Mouse (Mus musculus) CD4-positive, CD25-positive, alpha-beta regulatory T cell, adult 2 months (primary cell): ENCODE measurements at regions not wholly inside any gene's neighbourhood (a gene's known extent, or its start where the extent isn't known, plus 50 kb on each side); places are given as distances from the start of the nearest gene placed in this dataset.

Experiments
- DNase-seq: peaks from one replicate; pipeline ENCODE4 v3.0.0-alpha.2; 2012; ENCODE audit warnings: low read depth, low spot score

- no peak for DNase-seq
Observed at GRCm38 (mm10) chrX:99350233-99350632, 120.8 kb downstream of the Pja1 start.

DNA sequence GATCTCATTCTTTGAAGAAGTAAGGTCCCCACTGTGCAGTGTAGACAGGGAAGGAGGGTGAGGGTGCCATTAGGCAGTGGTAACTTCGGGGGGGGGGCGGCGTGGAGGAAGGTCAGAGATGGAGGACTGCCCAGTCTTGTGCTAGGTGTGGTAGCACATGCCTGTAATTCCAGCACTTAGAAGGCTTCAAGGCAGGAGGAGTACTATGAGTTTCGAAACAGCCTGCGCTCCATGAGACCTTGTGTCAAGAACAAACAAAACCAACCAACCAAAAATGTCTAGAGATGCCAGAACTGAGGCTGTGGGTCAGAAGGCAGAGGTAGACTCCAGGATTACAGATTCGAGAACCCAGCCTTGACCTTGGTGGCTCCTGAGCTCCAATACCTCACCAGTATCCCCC is 130.8 kb downstream of the Pja1 start:
- DNase-seq = no peak

DNA sequence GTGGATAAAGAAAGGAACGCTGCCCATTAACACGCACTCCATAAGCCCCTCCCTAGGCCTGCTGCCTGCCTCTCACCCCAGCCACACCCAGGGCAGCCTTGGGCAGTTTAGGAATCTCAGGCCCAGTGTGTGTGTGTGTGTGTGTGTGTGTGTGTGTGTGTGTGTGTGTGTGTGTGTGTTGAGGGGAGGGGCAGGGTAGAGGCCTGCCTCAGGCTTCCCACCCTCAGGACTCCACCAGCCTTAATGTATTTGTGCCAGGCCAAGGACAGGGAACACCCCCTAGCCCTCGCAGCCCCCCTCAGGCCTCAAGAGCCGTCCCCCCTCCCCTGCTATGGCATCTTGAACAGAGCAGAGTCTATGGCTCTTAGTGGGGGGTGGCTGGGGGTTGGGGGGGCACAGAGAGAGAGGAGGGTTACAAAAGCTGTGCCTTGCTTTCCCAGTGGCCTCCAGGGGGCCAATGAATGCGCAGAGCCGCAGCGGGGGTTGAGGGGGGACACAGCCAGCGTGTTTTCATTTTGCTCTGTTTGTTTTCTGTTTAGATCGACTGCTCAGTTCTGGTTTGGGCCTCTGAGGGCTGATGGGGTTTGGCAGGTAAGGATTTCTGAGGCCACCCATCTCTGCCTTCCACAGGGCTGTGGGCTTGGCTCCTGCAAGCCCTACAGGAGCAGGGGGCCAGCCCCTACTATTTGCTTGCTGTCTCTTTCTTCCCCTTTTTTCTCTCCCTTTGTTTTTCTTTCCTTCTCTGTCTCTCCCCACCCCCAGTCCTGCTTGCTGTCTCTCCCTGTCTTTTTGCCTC is 131.8 kb downstream of the Pja1 start:
- DNase-seq = no peak

GRCm38 (mm10) chrX:99336616-99337553 is 134.2 kb downstream of the Pja1 start:
- no peak for DNase-seq

DNA sequence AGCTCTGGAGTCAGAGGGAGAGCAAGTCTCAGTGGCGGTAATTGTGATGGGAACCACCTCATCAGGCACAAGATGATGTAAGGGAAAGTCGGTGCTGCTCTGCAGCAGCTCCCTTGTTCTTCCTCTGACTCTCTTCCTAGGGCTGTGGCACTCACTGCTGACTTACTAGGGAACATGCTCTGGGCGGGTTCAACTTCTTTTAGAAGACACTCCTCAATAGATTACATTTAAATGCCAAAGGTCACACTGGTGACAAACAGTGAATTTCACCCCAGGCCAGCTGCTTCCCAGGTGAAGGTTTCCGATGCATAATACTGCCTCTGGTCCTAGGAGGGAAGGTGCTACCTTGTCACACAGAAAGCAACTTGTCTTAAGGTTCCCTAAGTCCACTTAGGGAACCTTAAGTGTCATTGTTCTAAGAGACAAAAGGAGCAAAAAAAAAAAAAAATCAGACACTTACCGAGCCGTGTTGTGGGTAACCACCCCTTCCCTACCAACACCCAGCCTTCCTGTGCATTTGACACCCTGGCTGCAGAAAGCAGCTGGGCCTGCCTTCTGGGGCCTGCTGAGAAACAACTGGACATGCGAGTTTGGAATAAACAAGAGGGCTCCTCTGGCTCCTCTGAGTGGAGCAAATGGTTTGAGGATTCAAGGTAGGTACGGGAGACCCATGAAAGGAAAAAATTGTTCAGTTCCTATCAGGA is 135.0 kb downstream of the Pja1 start:
- no peak for DNase-seq

DNA sequence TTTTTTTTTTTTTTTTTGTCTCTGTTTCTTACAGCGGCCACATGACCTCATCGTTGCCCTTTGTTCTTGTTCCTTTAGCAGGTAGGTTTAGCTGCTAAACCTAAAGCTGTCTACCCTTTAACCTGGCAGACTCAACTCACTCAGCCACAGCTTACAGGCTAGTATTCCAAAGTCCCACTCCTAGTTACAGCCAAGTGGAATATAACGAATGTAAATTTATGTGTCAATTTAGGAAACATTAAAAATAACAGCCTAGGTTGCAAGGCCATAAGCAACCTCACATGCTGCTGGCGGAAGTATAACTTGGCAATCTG is 138.7 kb downstream of the Pja1 start:
- no peak for DNase-seq

GRCm38 (mm10) chrX:99331764-99332456 is 139.2 kb downstream of the Pja1 start:
- DNase-seq = no peak

DNA sequence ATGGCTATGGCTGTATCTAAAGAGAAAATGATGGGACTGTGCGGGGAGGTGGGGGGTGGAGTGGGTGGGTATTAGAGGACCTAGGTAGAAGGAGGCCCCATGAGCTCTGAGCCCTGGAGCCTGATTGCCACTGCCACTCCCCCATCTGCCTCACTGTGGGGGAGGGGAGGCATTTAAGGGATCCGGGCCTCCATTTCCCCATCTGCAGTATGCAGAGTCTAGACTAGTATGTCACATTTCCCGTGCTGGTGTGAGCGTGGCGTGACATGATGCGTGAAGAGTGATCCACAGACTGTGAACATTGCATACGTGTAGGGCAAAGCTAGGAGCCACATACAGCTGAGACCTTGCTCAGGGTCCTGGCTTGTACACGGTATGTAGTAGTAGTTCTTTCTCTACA is 140.7 kb downstream of the Pja1 start:
- no peak for DNase-seq

DNA sequence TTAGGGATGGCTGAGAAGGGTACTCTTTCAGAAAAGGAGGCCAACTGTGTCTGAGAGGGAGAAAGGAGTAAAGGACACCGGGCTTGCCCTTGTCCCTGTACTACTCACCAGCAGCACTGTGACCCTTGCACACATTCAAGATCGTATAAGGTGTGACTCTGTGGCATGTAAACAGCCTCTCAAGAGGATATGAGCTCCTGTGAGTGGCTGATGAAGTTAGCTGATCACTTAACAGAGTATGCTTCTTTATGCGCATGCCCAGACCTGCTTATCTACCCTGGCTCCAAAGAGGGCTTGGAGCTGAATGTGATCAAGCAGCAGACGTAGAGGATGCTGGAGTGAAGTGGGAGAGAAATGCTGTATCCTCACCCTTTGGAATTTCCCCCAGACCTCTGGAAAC is 142.5 kb downstream of the Pja1 start:
- DNase-seq = no peak

- no peak for DNase-seq
Observed at GRCm38 (mm10) chrX:99326167-99326566, 144.9 kb downstream of the Pja1 start.

GRCm38 (mm10) chrX:99325460-99325859 is 145.6 kb downstream of the Pja1 start:
- no peak for DNase-seq

DNA sequence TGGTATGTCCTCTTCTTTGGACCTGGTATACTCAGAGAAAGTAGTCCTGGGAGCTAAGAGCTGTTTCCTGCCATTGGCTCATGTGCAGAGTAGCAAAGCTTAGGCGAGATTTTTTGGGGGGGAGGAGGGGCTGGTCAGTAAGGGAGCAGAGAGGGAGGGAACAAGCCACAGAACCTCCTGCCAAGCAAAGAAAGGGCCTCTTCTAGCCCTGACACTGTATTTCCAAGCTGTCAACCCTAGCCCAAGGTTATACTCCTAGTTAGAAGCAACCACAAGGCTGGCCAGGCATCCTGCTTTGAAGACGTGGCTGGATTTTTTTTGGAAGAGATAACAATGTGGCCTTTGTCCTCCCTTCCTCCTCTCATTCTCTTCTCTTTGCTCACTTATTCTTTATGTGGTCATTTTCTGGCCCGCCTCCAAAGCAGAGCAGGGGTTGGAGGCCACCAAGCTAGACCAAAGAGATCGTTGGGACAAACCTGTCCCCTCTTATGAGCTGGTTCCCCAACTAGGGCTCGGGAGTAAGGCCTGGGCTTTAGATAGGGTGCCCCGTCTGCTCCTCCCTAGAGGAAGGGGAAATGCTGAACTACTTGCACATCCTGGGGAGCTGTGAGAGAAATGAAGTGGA is 146.4 kb downstream of the Pja1 start:
- DNase-seq = no peak

- no peak for DNase-seq
Observed at GRCm38 (mm10) chrX:99319791-99320190, 151.3 kb downstream of the Pja1 start.

DNA sequence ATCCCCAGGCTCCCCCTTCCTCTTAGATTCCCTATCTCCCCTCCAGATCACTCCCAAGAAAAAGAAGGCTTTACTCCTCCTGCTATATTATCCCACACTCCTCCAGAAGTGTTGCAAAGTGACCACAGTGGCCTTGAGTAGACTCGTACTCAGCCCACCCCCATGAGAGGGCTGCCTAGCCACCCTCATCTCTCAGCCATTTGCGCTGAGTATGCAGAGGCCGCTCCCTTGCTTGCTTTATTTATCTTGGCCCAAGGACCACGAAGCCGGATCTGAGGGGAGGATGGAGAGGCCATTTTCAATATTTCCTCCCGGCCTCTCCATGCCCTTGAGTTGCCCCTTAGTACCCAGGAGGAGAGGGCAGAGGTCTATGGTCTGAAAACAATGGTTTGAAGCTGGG is 151.9 kb downstream of the Pja1 start:
- no peak for DNase-seq

DNA sequence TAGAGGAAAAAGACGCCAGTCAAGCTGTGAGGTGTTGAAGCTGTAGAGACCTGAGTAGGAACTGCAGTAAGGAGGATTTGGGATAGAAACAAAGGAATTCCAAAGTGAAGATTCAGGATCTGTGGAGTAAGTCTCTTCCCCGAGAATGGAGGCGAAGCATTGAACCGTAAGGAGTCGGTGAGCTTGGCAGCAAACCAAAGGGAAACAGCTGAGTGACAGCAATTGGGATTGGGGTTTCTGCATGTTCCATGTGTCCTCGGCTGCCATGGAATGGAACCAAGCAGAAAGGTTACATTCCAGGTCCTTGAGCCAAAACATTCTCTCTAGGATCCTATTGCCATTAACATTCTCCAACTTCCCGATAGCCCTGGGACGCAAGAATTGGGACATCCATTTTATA is 152.9 kb downstream of the Pja1 start:
- DNase-seq = no peak

DNA sequence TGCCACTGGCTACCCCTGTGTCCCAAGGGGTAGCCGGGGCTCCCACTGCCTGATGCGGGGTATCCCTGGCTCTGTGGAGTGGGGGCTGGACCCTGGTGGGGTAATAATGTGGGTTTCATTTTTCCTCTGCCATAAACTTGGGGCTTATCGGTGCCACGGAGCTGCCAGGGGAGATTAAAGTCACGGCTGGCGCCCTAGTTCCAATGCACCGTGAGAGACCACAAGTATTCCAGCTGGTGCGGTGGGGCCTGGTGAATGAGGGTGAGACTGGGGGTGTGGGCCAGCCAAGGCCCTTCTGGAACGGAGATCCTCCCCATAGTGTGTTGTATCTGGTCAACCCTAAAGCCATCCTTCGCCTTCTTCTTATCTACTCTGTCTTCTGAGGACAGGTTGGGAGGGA is 153.3 kb downstream of the Pja1 start:
- DNase-seq = no peak

DNA sequence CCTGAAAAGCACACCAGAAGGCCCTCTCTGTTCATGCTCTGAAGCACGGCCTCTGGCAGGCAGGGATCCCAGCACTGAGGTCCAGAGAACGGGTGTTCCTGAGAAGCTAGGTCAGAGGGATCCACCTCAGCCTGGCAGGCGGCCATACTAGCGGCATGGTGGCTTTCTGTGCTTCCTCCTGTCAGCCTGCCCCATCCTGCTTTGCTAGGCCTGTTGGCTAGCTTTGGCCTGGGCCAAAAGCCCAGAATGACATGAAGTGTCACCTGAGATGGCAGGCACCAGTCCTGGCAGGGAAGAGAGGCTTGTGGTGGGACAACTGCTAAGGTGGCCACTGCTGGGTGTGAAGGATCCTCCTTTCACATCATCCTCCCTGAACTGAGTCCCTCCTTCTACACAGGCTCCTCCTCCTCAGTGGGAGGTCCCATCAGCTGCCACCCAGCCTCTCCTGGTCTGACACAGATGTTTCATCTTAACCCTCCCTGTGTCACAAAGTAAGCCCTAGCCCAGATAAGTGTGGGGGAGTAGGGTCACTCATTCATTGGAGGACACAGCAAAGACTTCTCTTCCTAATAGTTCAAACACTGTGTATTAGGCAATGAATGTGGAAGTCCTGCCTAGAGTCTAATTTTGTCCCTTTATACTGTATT is 154.5 kb downstream of the Pja1 start:
- DNase-seq = no peak

DNA sequence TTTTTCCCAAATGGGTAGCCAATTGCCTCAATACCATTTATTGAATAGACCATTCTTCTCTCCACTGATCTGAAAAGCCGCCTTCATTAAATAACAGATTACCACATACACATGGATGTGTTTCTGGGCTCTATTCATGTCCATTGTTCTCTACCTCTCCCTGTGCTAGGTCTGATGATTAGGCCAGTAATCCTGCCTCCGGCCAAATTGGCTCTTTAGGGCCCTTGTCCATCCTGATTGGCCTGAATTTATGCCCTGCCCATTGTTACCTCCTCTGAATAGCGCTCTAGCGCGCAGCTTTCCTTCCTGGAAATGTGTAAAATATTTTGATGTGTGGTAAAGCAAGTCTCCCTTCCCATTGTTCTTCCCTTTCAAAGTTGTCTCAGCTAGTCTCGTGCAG is 163.2 kb downstream of the Efnb1 start:
- no peak for DNase-seq

GRCm38 (mm10) chrX:99294726-99295125 is 158.8 kb downstream of the Efnb1 start:
- DNase-seq = no peak

- no peak for DNase-seq
Observed at GRCm38 (mm10) chrX:99293967-99294366, 158.0 kb downstream of the Efnb1 start.

DNA sequence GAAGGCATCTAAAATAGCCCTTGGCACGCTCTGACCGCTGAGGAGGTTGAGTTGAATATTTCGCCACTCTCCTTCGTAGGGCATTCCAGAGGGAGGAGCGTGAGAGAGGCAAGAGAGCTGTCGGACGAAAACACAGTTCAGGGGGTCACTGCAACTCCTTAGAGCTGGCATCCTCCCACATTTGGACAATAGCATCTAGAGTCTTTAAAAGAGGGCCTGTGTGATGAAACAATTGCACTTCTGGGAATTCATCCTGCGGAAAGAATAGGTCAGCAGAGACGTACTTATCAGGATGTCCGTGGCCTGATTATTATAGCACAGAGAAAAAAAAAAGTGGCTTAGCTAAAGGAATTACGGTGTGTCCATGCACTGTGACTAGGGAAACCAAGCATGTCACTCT is 156.8 kb downstream of the Efnb1 start:
- no peak for DNase-seq
